Mouse (Mus musculus): Measurements from ENCODE around the gene Ppp1r32. TPM values are rescaled to one million over a fixed set of nuclear protein-coding genes. Genes with fewer than 3 reads are reported as not detected.

Gene Ppp1r32
- 1 to 10 TPM; 2.4 to 3.0 TPM for total RNA-seq (2021)
- long read RNA-seq, experiment 1, partial matches to known transcripts: 0 of 1 reads
- long read RNA-seq, experiment 1, other reads (novel, unspliced or antisense): 0 of 1 reads
- long read RNA-seq, experiment 2: 0 reads

- DNase-seq (ENCODE audit: low spot score in 2 of 2): no peak
- Histone ChIP-seq H3K27ac (no peak within 1 kb of the TSS), H3K4me3 (no peak within 1 kb of the TSS)
- TF ChIP-seq CTCF (conservative IDR thresholded peaks at IDR 0.05): no peak
These were observed at the start of gene Ppp1r32 for GRCm38 (mm10) chr19:10482703-10483102. Ppp1r32 (minus strand) TSS chr19:10482928.

- no peak for DNase-seq (ENCODE audit: low spot score in 2 of 2)
- H3K27ac ChIP-seq: no peak overlapping the region
- TF ChIP-seq CTCF (conservative IDR thresholded peaks at IDR 0.05): peak; percentile 56
- H3K4me3 ChIP-seq: no peak overlapping the region
These were observed 47.4 kb upstream of the Ppp1r32 start for GRCm38 (mm10) chr19:10530082-10530481.

- Histone ChIP-seq H3K4me3 (peak within 1 kb of the TSS; percentile 78), H3K27ac (peak within 1 kb of the TSS; percentile 99)
- DNase-seq (ENCODE audit: low spot score in 2 of 2): peak; percentile 28 to 48
- peak; percentile 81 for TF ChIP-seq CTCF (conservative IDR thresholded peaks at IDR 0.05)
These were observed 43.2 kb upstream of the Ppp1r32 start, which contains the start of gene Sdhaf2 for GRCm38 (mm10) chr19:10525910-10526309. Sdhaf2 (minus strand) TSS chr19:10526142.

- Histone ChIP-seq H3K4me3 (peak within 1 kb of the TSS; percentile 78), H3K27ac (peak within 1 kb of the TSS; percentile 99)
- DNase-seq (ENCODE audit: low spot score in 2 of 2): peak; percentile 86 to 89
- no peak for TF ChIP-seq CTCF (conservative IDR thresholded peaks at IDR 0.05)
These were observed 42.6 kb upstream of the Ppp1r32 start, which contains the start of gene Cpsf7 for GRCm38 (mm10) chr19:10525106-10525901. Cpsf7 (plus strand) TSS chr19:10525266.

GRCm38 (mm10) chr19:10524784-10525105 is 42.0 kb upstream of the Ppp1r32 start:
- H3K27ac ChIP-seq: peak overlapping the region; percentile 99
- H3K4me3 ChIP-seq: peak overlapping the region; percentile 78
- DNase-seq (ENCODE audit: low spot score in 2 of 2): no peak
- no peak for TF ChIP-seq CTCF (conservative IDR thresholded peaks at IDR 0.05)

- Histone ChIP-seq H3K4me3 (peak overlapping the region; percentile 78), H3K27ac (no peak overlapping the region)
- no peak for DNase-seq (ENCODE audit: low spot score in 2 of 2)
- no peak for TF ChIP-seq CTCF (conservative IDR thresholded peaks at IDR 0.05)
These were observed 40.9 kb upstream of the Ppp1r32 start for GRCm38 (mm10) chr19:10523483-10524080.

GRCm38 (mm10) chr19:10521926-10522325 is 39.2 kb upstream of the Ppp1r32 start:
- no peak for TF ChIP-seq CTCF (conservative IDR thresholded peaks at IDR 0.05)
- DNase-seq (ENCODE audit: low spot score in 2 of 2): no peak
- Histone ChIP-seq H3K27ac (no peak overlapping the region), H3K4me3 (no peak overlapping the region)

GRCm38 (mm10) chr19:10520355-10520754 is 37.6 kb upstream of the Ppp1r32 start:
- DNase-seq (ENCODE audit: low spot score in 2 of 2): no peak
- TF ChIP-seq CTCF (conservative IDR thresholded peaks at IDR 0.05): peak; percentile 79
- Histone ChIP-seq H3K27ac (no peak overlapping the region), H3K4me3 (no peak overlapping the region)

GRCm38 (mm10) chr19:10510759-10511330 is 28.1 kb upstream of the Ppp1r32 start:
- peak overlapping the region; percentile 29; the same call in 1 of the 2 replicates for H3K27ac ChIP-seq
- no peak for DNase-seq (ENCODE audit: low spot score in 2 of 2)
- no peak overlapping the region for H3K4me3 ChIP-seq
- TF ChIP-seq CTCF (conservative IDR thresholded peaks at IDR 0.05): no peak

GRCm38 (mm10) chr19:10502571-10502970 is 19.8 kb upstream of the Ppp1r32 start:
- TF ChIP-seq CTCF (conservative IDR thresholded peaks at IDR 0.05): peak; percentile 98
- H3K27ac ChIP-seq: no peak overlapping the region
- DNase-seq (ENCODE audit: low spot score in 2 of 2): peak in 1 of 2 experiments; percentile 52
- no peak overlapping the region for H3K4me3 ChIP-seq

GRCm38 (mm10) chr19:10500581-10500980 is 17.9 kb upstream of the Ppp1r32 start:
- no peak for TF ChIP-seq CTCF (conservative IDR thresholded peaks at IDR 0.05)
- Histone ChIP-seq H3K27ac (no peak overlapping the region), H3K4me3 (no peak overlapping the region)
- no peak for DNase-seq (ENCODE audit: low spot score in 2 of 2)

- Histone ChIP-seq H3K27ac (peak overlapping the region; percentile 33; the same call in 1 of the 2 replicates), H3K4me3 (no peak overlapping the region)
- no peak for DNase-seq (ENCODE audit: low spot score in 2 of 2)
- TF ChIP-seq CTCF (conservative IDR thresholded peaks at IDR 0.05): peak; percentile 23; the same call in 1 of the 2 replicates
These were observed 14.9 kb upstream of the Ppp1r32 start for GRCm38 (mm10) chr19:10497512-10498160.
